Mouse (Mus musculus): Measurements from ENCODE around the gene Arid2.

GRCm38 (mm10) chr15:96376214-96376613 lies 88.9 kb downstream of the Arid2 start:
- TF ChIP-seq CTCF (IDR thresholded peaks at IDR 0.05; ENCODE audit: insufficient read depth, low read depth, low read length) (no peak), POLR2A (IDR thresholded peaks at IDR 0.05; ENCODE audit: insufficient read depth, low read depth, low read length) (no peak)

All from olfactory bulb, adult 2 months (tissue).